Mouse (Mus musculus): ENCODE data around the gene Ankrd36. TPM values are rescaled to one million over a fixed set of nuclear protein-coding genes. Genes with fewer than 3 reads are reported as not detected.
"Not testable (repeated sequence)": the region's sequence is repeated elsewhere in the genome, so short reads cannot be mapped to it uniquely, and the experiment has no call there.

The Ankrd36 gene
- total and polyA plus RNA-seq, 2 experiments from 2014 or later, result 0.11 TPM; not detected in 1

GRCm38 (mm10) chr11:5533108-5533507 lies 36.4 kb upstream of the Ankrd36 start:
- WGBS, result 85% methylated on average over 5 of the region's 5 CpGs
- DNase-seq (ENCODE audit: low spot score), result no peak

GRCm38 (mm10) chr11:5537454-5537853 lies 32.0 kb upstream of the Ankrd36 start:
- DNase-seq (ENCODE audit: low spot score); H3K27ac ChIP-seq (ENCODE audit: low read depth, low read length); H3K9ac ChIP-seq (replicated peaks; ENCODE audit: low read length, poor library complexity, severe bottlenecking); H3K4me3 ChIP-seq (ENCODE audit: low read depth, low read length); H3K4me2 ChIP-seq (ENCODE audit: low read depth, low read length, poor library complexity, severe bottlenecking); H3K9me3 ChIP-seq (ENCODE audit: low read length); ATAC-seq (ENCODE audit: low FRiP score); H3K27me3 ChIP-seq (ENCODE audit: insufficient read depth, low read length); H3K4me1 ChIP-seq (ENCODE audit: insufficient read depth, low read length): not testable (repeated sequence)
- 91% methylated on average over 4 of the region's 4 CpGs for WGBS
- peaks cover 23% of the 10 kb centered on the region for H3K36me3 ChIP-seq (ENCODE audit: insufficient read depth, low read length)

More at GRCm38 (mm10) chr11:5533108-5533507, 36.4 kb upstream of the Ankrd36 start:
- H3K9ac ChIP-seq (replicated peaks; ENCODE audit: low read length, poor library complexity, severe bottlenecking), result no peak overlapping the region
- H3K27me3 ChIP-seq (ENCODE audit: insufficient read depth, low read length), result no peaks in the 10 kb centered on the region
- no peak for ATAC-seq (ENCODE audit: low FRiP score)
- H3K4me1 ChIP-seq (ENCODE audit: insufficient read depth, low read length), result no peaks in the 10 kb centered on the region
- H3K4me2 ChIP-seq (ENCODE audit: low read depth, low read length, poor library complexity, severe bottlenecking), result no peak overlapping the region
- H3K36me3 ChIP-seq (ENCODE audit: insufficient read depth, low read length), result peaks cover 48% of the 10 kb centered on the region
- no peaks in the 10 kb centered on the region for H3K9me3 ChIP-seq (ENCODE audit: low read length)
- no peak for TF ChIP-seq CTCF (IDR thresholded peaks at IDR 0.05)
- H3K27ac ChIP-seq (ENCODE audit: low read depth, low read length), result no peak overlapping the region
- H3K4me3 ChIP-seq (ENCODE audit: low read depth, low read length), result no peak overlapping the region

GRCm38 (mm10) chr11:5540331-5540730 lies 29.2 kb upstream of the Ankrd36 start:
- Histone ChIP-seq H3K36me3 (ENCODE audit: insufficient read depth, low read length) (no peaks in the 10 kb centered on the region), H3K27me3 (ENCODE audit: insufficient read depth, low read length) (no peaks in the 10 kb centered on the region), H3K4me3 (ENCODE audit: low read depth, low read length) (peak overlapping the region; percentile 98; the same call in 1 of the 2 replicates), H3K4me1 (ENCODE audit: insufficient read depth, low read length) (peaks cover 8% of the 10 kb centered on the region; the same call in 1 of the 2 replicates), H3K9ac (replicated peaks; ENCODE audit: low read length, poor library complexity, severe bottlenecking) (no peak overlapping the region), H3K4me2 (ENCODE audit: low read depth, low read length, poor library complexity, severe bottlenecking) (peak overlapping the region; percentile 78), H3K9me3 (ENCODE audit: low read length) (no peaks in the 10 kb centered on the region), H3K27ac (ENCODE audit: low read depth, low read length) (no peak overlapping the region)
- no peak for ATAC-seq (ENCODE audit: low FRiP score)
- no peak for TF ChIP-seq CTCF (IDR thresholded peaks at IDR 0.05)
- no peak for DNase-seq (ENCODE audit: low spot score)
- WGBS, result 26% methylated on average over 4 of the region's 4 CpGs

GRCm38 (mm10) chr11:5541230-5541798 lies 28.2 kb upstream of the Ankrd36 start:
- no peaks in the 10 kb centered on the region for H3K9me3 ChIP-seq (ENCODE audit: low read length)
- 0 out of 2 replicates have a peak, but pooled peaks have one; percentile 15 for ATAC-seq (ENCODE audit: low FRiP score)

GRCm38 (mm10) chr11:5541799-5542481 lies 27.5 kb upstream of the Ankrd36 start, which contains the start of gene Ccdc117:
Ccdc117 (minus strand) TSS chr11:5542187.
- under 1% methylated on average over 55 of the region's 65 CpGs for WGBS
- Histone ChIP-seq H3K9ac (replicated peaks; ENCODE audit: low read length, poor library complexity, severe bottlenecking) (peak within 1 kb of the TSS; percentile 86), H3K4me3 (ENCODE audit: low read depth, low read length) (peak within 1 kb of the TSS; percentile 98), H3K4me2 (ENCODE audit: low read depth, low read length, poor library complexity, severe bottlenecking) (peak within 1 kb of the TSS; percentile 78), H3K36me3 (ENCODE audit: insufficient read depth, low read length) (no peaks in the 10 kb centered on the region), H3K4me1 (ENCODE audit: insufficient read depth, low read length) (peaks cover 8% of the 10 kb centered on the region; the same call in 1 of the 2 replicates), H3K27me3 (ENCODE audit: insufficient read depth, low read length) (no peaks in the 10 kb centered on the region), H3K9me3 (ENCODE audit: low read length) (no peaks in the 10 kb centered on the region), H3K27ac (ENCODE audit: low read depth, low read length) (peak within 1 kb of the TSS; percentile 67)
- peak; percentile 96 for ATAC-seq (ENCODE audit: low FRiP score)
- peak; percentile 91 for DNase-seq (ENCODE audit: low spot score)
- peak; percentile 49 for TF ChIP-seq CTCF (IDR thresholded peaks at IDR 0.05)

More at GRCm38 (mm10) chr11:5541230-5541798, 28.2 kb upstream of the Ankrd36 start:
- WGBS, result 2% methylated on average over 28 of the region's 28 CpGs
- Histone ChIP-seq H3K9ac (replicated peaks; ENCODE audit: low read length, poor library complexity, severe bottlenecking) (peak overlapping the region; percentile 86), H3K4me3 (ENCODE audit: low read depth, low read length) (peak overlapping the region; percentile 98), H3K4me2 (ENCODE audit: low read depth, low read length, poor library complexity, severe bottlenecking) (peak overlapping the region; percentile 78), H3K27ac (ENCODE audit: low read depth, low read length) (peak overlapping the region; percentile 67), H3K27me3 (ENCODE audit: insufficient read depth, low read length) (no peaks in the 10 kb centered on the region), H3K36me3 (ENCODE audit: insufficient read depth, low read length) (no peaks in the 10 kb centered on the region), H3K4me1 (ENCODE audit: insufficient read depth, low read length) (peaks cover 8% of the 10 kb centered on the region; the same call in 1 of the 2 replicates)
- no peak for DNase-seq (ENCODE audit: low spot score)
- no peak for TF ChIP-seq CTCF (IDR thresholded peaks at IDR 0.05)
